Comparison of ENCODE assay signal across 8 mouse cellular contexts in genomic region chr5:92137239-92138046, GRCm38 (mm10). TPM values are rescaled to one million over a fixed set of nuclear protein-coding genes. Genes with fewer than 3 reads are reported as not detected.
A peak's percentile ranks its signal among the peaks of the same experiment; 100 is the strongest.
DNase-seq lines count a peak whose midpoint lies in the region; ATAC-seq and TF ChIP-seq lines count a peak whose summit lies in the region.

Uso1 (plus strand) TSS chr5:92137938.

- no peak for TF ChIP-seq CTCF in kidney, adult 2 months (conservative IDR thresholded peaks at IDR 0.05; ENCODE audit: insufficient read depth, insufficient read length, low read depth, low read length)
- no peak for TF ChIP-seq CTCF in spleen, adult 2 months (IDR thresholded peaks at IDR 0.05; ENCODE audit: extremely low read depth, insufficient read depth, insufficient read length, insufficient replicate concordance)

- peak; percentile 95 for ATAC-seq in embryonic facial prominence, embryonic 13.5 days (ENCODE audit: insufficient number of reproducible peaks, insufficient read depth, low FRiP score, low TSS enrichment, low read depth)
- peak; percentile 96 for ATAC-seq in limb, embryonic 12.5 days (ENCODE audit: insufficient number of reproducible peaks, insufficient read depth, low FRiP score, low TSS enrichment, low read depth)
- peak; percentile 97 for ATAC-seq in midbrain, embryonic 15.5 days (replicated peaks)

- peak within 1 kb of the TSS; percentile 88 for H3K4me3 ChIP-seq in embryonic facial prominence, embryonic 13.5 days
- peak within 1 kb of the TSS; percentile 60 for H3K4me3 ChIP-seq in kidney, adult 2 months (ENCODE audit: insufficient read depth, low read depth, low read length)
- H3K4me3 ChIP-seq in limb, embryonic 12.5 days (replicated peaks) = peak within 1 kb of the TSS; percentile 87
- peak within 1 kb of the TSS; percentile 97 for H3K4me3 ChIP-seq in midbrain, embryonic 15.5 days
- H3K4me3 ChIP-seq in spleen, adult 2 months (ENCODE audit: extremely low read depth, insufficient read depth, insufficient read length) = peak within 1 kb of the TSS; percentile 84

- no peaks in the 10 kb centered on the region for H3K27me3 ChIP-seq in embryonic facial prominence, embryonic 13.5 days
- H3K27me3 ChIP-seq in kidney, adult 2 months (replicated peaks; ENCODE audit: control insufficient read depth, insufficient read depth, low read length) = no peaks in the 10 kb centered on the region
- no peaks in the 10 kb centered on the region for H3K27me3 ChIP-seq in limb, embryonic 12.5 days
- no peaks in the 10 kb centered on the region for H3K27me3 ChIP-seq in midbrain, embryonic 15.5 days (replicated peaks)
- no peaks in the 10 kb centered on the region for H3K27me3 ChIP-seq in spleen, adult 2 months (ENCODE audit: control insufficient read depth, insufficient read depth, low read length)

- H3K4me1 ChIP-seq in embryonic facial prominence, embryonic 13.5 days = peaks cover 31% of the 10 kb centered on the region
- H3K4me1 ChIP-seq in kidney, adult 2 months (ENCODE audit: control insufficient read depth, insufficient read depth, low read length) = peaks cover 10% of the 10 kb centered on the region
- H3K4me1 ChIP-seq in limb, embryonic 12.5 days (replicated peaks) = peaks cover 33% of the 10 kb centered on the region
- H3K4me1 ChIP-seq in midbrain, embryonic 15.5 days = peaks cover 33% of the 10 kb centered on the region
- H3K4me1 ChIP-seq in spleen, adult 2 months (ENCODE audit: control insufficient read depth, insufficient read depth, insufficient read length) = peaks cover 9% of the 10 kb centered on the region; the same call in 1 of the 2 replicates

- 1% methylated on average over 59 of the region's 59 CpGs for WGBS in embryonic facial prominence, embryonic 13.5 days
- WGBS in kidney, adult 2 months = 1% methylated on average over 57 of the region's 59 CpGs
- WGBS in limb, embryonic 12.5 days = under 1% methylated on average over 54 of the region's 59 CpGs
- WGBS in midbrain, embryonic 15.5 days = 1% methylated on average over 58 of the region's 59 CpGs
- WGBS in spleen, adult 2 months = under 1% methylated on average over 55 of the region's 59 CpGs

- peak within 1 kb of the TSS; percentile 91 for H3K9ac ChIP-seq in embryonic facial prominence, embryonic 13.5 days
- H3K9ac ChIP-seq in limb, embryonic 12.5 days (replicated peaks) = peak within 1 kb of the TSS; percentile 84
- H3K9ac ChIP-seq in midbrain, embryonic 15.5 days = peak within 1 kb of the TSS; percentile 93

- H3K9me3 ChIP-seq in embryonic facial prominence, embryonic 13.5 days = no peaks in the 10 kb centered on the region
- H3K9me3 ChIP-seq in limb, embryonic 12.5 days = no peaks in the 10 kb centered on the region
- no peaks in the 10 kb centered on the region for H3K9me3 ChIP-seq in midbrain, embryonic 15.5 days

- TF ChIP-seq POLR2A in kidney, adult 2 months (IDR thresholded peaks at IDR 0.05; ENCODE audit: low read depth, low read length) = peak; percentile 35
- TF ChIP-seq POLR2A in spleen, adult 2 months (IDR thresholded peaks at IDR 0.05; ENCODE audit: low read depth, low read length) = peak; percentile 72

- H3K4me2 ChIP-seq in embryonic facial prominence, embryonic 13.5 days = peak within 1 kb of the TSS; percentile 77
- H3K4me2 ChIP-seq in limb, embryonic 12.5 days = peak within 1 kb of the TSS; percentile 62
- H3K4me2 ChIP-seq in midbrain, embryonic 15.5 days = peak within 1 kb of the TSS; percentile 72

- H3K27ac ChIP-seq in embryonic facial prominence, embryonic 13.5 days = peak within 1 kb of the TSS; percentile 62
- 0 out of 2 replicates have a peak within 1 kb of the TSS, but pooled peaks have one; percentile 2 for H3K27ac ChIP-seq in kidney, adult 2 months (ENCODE audit: insufficient read depth, low read depth, low read length)
- peak within 1 kb of the TSS; percentile 84 for H3K27ac ChIP-seq in limb, embryonic 12.5 days
- peak within 1 kb of the TSS; percentile 84 for H3K27ac ChIP-seq in midbrain, embryonic 15.5 days
- H3K27ac ChIP-seq in spleen, adult 2 months (ENCODE audit: insufficient read depth, low read length) = peak within 1 kb of the TSS; percentile 73

- DNase-seq in 3134 (ENCODE audit: extremely low read depth, insufficient read length, low spot score) = peak; percentile 100
- peak; percentile 100 for DNase-seq in adrenal gland, postnatal 36 days
- peak; percentile 97 to 99 for DNase-seq in heart, adult 18-20 months
- peak; percentile 100 for DNase-seq in kidney, adult 2 months
- DNase-seq in spleen, adult 2 months (ENCODE audit: low read depth in 1 of 2, low spot score in 2 of 2) = peak; percentile 92 to 98

- H3K36me3 ChIP-seq in embryonic facial prominence, embryonic 13.5 days = no peaks in the 10 kb centered on the region
- H3K36me3 ChIP-seq in kidney, adult 2 months (ENCODE audit: control insufficient read depth, insufficient read depth, low read length) = no peaks in the 10 kb centered on the region
- no peaks in the 10 kb centered on the region; the same call in 1 of the 2 replicates for H3K36me3 ChIP-seq in limb, embryonic 12.5 days
- H3K36me3 ChIP-seq in midbrain, embryonic 15.5 days (replicated peaks) = no peaks in the 10 kb centered on the region
- H3K36me3 ChIP-seq in spleen, adult 2 months (ENCODE audit: control insufficient read depth, insufficient read depth, low read length) = no peaks in the 10 kb centered on the region

RNA-seq across cellular contexts. Expression of gene Uso1, which starts in this region (rescaled TPM):
- total RNA-seq in adrenal gland, postnatal 36 days (2021) = 100 to 1,000 TPM in 1 of 2 experiments, 10 to 100 TPM in 1; 93.3 to 104 TPM
- 45.4 and 47.0 TPM in 2 replicates for polyA plus RNA-seq in embryonic facial prominence, embryonic 13.5 days (2015; fragmentation: Nextera tagmentation; extraction: Ambion mirVana)
- total RNA-seq in heart, adult 18-20 months (2021) = 10 to 100 TPM; 43.5 to 43.7 TPM
- polyA plus RNA-seq in kidney, adult 2 months (2012; rRNA removed) = 23.0 and 28.7 TPM in 2 replicates
- polyA plus RNA-seq in limb, embryonic 12.5 days (2016; fragmentation: Nextera tagmentation; extraction: Ambion mirVana) = 47.9 and 50.1 TPM in 2 replicates
- polyA plus RNA-seq in midbrain, embryonic 15.5 days (2015; fragmentation: Nextera tagmentation; extraction: Ambion mirVana) = 42.1 and 42.5 TPM in 2 replicates
- 10.1 and 13.2 TPM in 2 replicates for polyA plus RNA-seq in spleen, adult 2 months (2012; rRNA removed)

Comparison
In these comparisons a context has a peak if more than half of its experiments do, and no peak if none do; other contexts are left out.
1. Peak in every context shown above with its lines: DNase-seq, ATAC-seq, H3K4me3 ChIP-seq and H3K27ac ChIP-seq.
2. H3K27ac ChIP-seq: peak in every context shown above with its lines; median percentile 84 in limb, embryonic 12.5 days; 84 in midbrain, embryonic 15.5 days; 73 in spleen, adult 2 months; 62 in embryonic facial prominence, embryonic 13.5 days; 2 in kidney, adult 2 months.